Mouse (Mus musculus): ENCODE results near the gene Pop7.

DNA sequence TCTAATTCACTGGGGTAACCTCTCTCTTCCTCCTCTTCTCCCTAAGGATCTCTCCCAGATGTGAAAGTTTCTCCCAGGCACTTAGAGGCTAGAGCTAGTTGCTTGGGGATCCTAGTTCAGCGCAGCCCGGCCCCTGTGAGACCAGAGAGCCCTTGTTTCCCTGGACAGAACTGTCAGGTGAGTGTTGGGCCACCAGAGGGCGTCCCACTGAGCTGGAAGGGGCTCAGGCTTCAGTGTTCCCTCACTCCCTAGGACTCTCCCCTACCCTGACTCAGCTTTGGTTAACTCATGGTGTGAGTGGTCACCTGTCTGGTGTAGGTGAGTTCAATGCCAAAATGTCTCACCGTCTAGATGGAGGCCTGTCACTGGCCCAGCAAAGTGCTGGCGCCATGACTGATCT, 16.1 kb upstream of the Pop7 start, which contains the start of gene Gigyf1:
- peak; percentile 39 for TF ChIP-seq CTCF (IDR thresholded peaks at IDR 0.05; ENCODE audit: control insufficient read depth, insufficient read depth, insufficient read length)
- no peak for TF ChIP-seq MAX (IDR thresholded peaks at IDR 0.05)
- TF ChIP-seq CEBPB (IDR thresholded peaks at IDR 0.05; ENCODE audit: low read depth), result no peak
- no peak for TF ChIP-seq MYOD1 (IDR thresholded peaks at IDR 0.05; ENCODE audit: control insufficient read depth, insufficient read length, low read depth)

Data from C2C12 (cell line).